Mouse (Mus musculus) erythroblast, embryonic 14.5 days (primary cell): ENCODE measurements around the gene Pitpnm2.

Experiments used
- GATA1 ChIP-seq: IDR thresholded peaks from 2 replicates; pipeline ENCODE4 v1.6.1; 2012; ENCODE audit warnings: low read length, inconsistent platforms, mixed read lengths
- TAL1 ChIP-seq: IDR thresholded peaks from 3 replicates; pipeline ENCODE4 v1.6.1; 2012; ENCODE audit warnings: low read length, inconsistent platforms, mixed read lengths

DNA sequence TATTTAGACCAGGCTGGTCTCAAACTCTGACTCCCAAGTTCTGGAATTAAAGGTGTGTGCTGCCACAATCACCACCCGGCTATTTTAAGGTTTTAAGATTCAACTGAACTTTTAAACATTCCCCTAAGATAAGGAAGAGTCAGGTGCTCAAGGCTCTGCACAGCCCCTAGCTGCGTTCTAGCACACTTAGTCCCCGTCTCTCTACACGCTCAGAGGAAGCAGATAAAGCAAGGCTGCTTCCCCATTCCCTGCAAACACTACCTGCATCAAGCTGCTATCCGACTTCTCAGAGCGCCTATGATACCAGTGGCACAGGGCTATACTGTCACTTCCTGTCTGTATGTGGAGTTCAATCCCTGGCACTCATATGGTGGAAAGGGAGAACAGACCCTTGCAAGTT, 18.1 kb upstream of the Pitpnm2 start:
- TF ChIP-seq GATA1 = no peak
- TF ChIP-seq TAL1 = no peak
